Mouse (Mus musculus) embryonic fibroblast, embryonic 13.5 days (primary cell): Measurements from ENCODE around the gene Guf1. TPM values are rescaled to one million over a fixed set of nuclear protein-coding genes. Genes with fewer than 3 reads are reported as not detected.

Experiments
- H3K27ac ChIP-seq: 2 replicates; pipeline ENCODE4 v1.5.1; 2012; ENCODE audit warnings: low read length, control low read depth, inconsistent platforms; ENCODE audit not compliant: insufficient read depth
- H3K4me1 ChIP-seq: 2 replicates; pipeline ENCODE4 v1.6.1; 2011; ENCODE audit warnings: low read length; ENCODE audit not compliant: control insufficient read depth, insufficient read depth
- H3K4me3 ChIP-seq: 2 replicates; pipeline ENCODE4 v1.5.1; 2011; ENCODE audit warnings: mild to moderate bottlenecking, control low read depth, low read length; ENCODE audit not compliant: insufficient read depth
- CTCF ChIP-seq: IDR thresholded peaks from 2 replicates; pipeline ENCODE4 v1.5.1; 2011; ENCODE audit warnings: mild to moderate bottlenecking, control low read depth, low read length, moderate library complexity, borderline replicate concordance; ENCODE audit not compliant: insufficient read depth
- POLR2A ChIP-seq: IDR thresholded peaks from 2 replicates; pipeline ENCODE4 v1.6.1; 2011; ENCODE audit warnings: low read depth, mild to moderate bottlenecking, control low read depth, low read length, moderate library complexity
- polyA plus RNA-seq: library from polyadenylated mRNA; stranded (reverse); fragments of >200 nt; gene quantifications from 2 replicates; pipeline ENCODE4 v1.2.4, GENCODE M21; 2011; ENCODE audit warnings: low read depth; ENCODE audit not compliant: missing spikeins, insufficient read length

Guf1 gene
- polyA plus RNA-seq, 1 experiment: 29.5 TPM

- peak; percentile 92 for TF ChIP-seq POLR2A
- TF ChIP-seq CTCF: no peak
- no peak within 1 kb of the TSS for H3K27ac ChIP-seq
- H3K4me1 ChIP-seq: no peaks in the 10 kb centered on the region
- peak within 1 kb of the TSS; percentile 88 for H3K4me3 ChIP-seq
These were observed 35.1 kb downstream of the Guf1 start, which contains the start of gene Gnpda2 for GRCm38 (mm10) chr5:69591640-69592461. TSS of gene Gnpda2 (minus strand) at chr5:69592340.

DNA sequence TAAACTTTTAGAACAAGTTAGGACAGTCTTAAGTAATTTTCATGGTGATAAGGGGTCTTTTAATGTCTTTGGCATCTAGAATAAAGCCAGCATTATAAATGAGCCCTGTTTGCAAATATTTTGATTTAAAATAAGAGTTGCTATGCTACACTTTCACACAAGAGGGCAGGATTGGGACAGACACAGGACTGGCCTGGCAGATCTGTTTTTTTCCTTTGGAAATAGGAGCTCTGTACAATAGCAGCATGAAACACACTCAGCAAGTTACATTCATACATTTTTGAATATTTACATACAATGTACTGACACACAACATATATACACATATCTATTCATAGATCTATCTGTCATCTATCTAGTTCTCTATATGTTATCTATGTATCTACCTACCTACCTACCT, 44.3 kb downstream of the Guf1 start:
- no peak for TF ChIP-seq CTCF
- no peak for TF ChIP-seq POLR2A
- no peak overlapping the region for H3K4me3 ChIP-seq
- H3K27ac ChIP-seq: no peak overlapping the region
- H3K4me1 ChIP-seq: no peaks in the 10 kb centered on the region

GRCm38 (mm10) chr5:69613209-69613796, 56.6 kb downstream of the Guf1 start:
- TF ChIP-seq CTCF (no peak), POLR2A (no peak)
- no peaks in the 10 kb centered on the region for H3K4me1 ChIP-seq
- no peak overlapping the region for H3K4me3 ChIP-seq
- H3K27ac ChIP-seq: no peak overlapping the region

DNA sequence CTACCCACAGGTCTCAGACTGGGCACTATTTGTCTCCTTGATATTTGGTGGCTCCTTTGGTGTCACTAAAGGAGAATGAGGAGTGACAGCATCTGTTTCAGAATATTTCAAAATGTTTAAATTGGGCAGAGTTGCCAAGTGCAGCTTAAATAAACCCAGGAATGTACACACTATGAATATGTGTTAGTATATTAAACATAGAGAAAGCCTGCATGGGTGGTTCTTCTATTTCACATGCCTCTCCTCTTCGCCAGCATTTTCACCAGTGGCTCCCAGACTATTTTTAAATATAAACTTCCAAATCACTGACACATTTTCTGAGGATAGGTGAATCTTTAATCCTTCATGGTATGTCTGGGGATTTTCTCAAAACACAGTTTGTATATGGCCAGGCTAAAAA, 64.2 kb downstream of the Guf1 start:
- TF ChIP-seq CTCF (no peak), POLR2A (no peak)
- no peaks in the 10 kb centered on the region for H3K4me1 ChIP-seq
- no peak overlapping the region for H3K4me3 ChIP-seq
- no peak overlapping the region for H3K27ac ChIP-seq

Other genes with a start within 250 kb of the Guf1 start
- 1.4 and 1.5 TPM in 2 replicates for gene Kctd8, start 215.2 kb upstream of the Guf1 start, polyA plus RNA-seq
- not detected in 2 replicates for gene Yipf7, start 14.3 kb upstream of the Guf1 start, polyA plus RNA-seq
- 32.3 and 35.3 TPM in 2 replicates for gene Gnpda2, start 35.4 kb downstream of the Guf1 start, polyA plus RNA-seq